In genomic region chr5:103365700-103366448, GRCm38 (mm10) we compare ENCODE assay signal across 23 mouse cellular contexts. TPM values are rescaled to one million over a fixed set of nuclear protein-coding genes. Genes with fewer than 3 reads are reported as not detected.
A peak's percentile ranks its signal among the peaks of the same experiment; 100 is the strongest.
DNase-seq lines count a peak whose midpoint lies in the region; ATAC-seq and TF ChIP-seq lines count a peak whose summit lies in the region.
"Had no signal": no experiment of that assay in that cellular context is flagged by ENCODE, and none has a peak within 500 bp of the region (broad histone marks: within the 10 kb centered on the region; RNA-seq: fewer than 3 reads in every experiment).

No protein-coding gene starts in this region.

- peak overlapping the region; percentile 14; the same call in 1 of the 2 replicates for H3K4me2 ChIP-seq in kidney, embryonic 16.5 days (replicated peaks; ENCODE audit: low read depth, low read length)
- peak overlapping the region; percentile 9 for H3K4me2 ChIP-seq in lung, postnatal 0 days (replicated peaks; ENCODE audit: low read depth, low read length)
- H3K4me2 ChIP-seq in liver, embryonic 12.5 days, result no peak overlapping the region
- H3K4me2 ChIP-seq: embryonic facial prominence, embryonic 15.5 days; forebrain, embryonic 12.5 days; hindbrain, embryonic 12.5 days; liver, embryonic 15.5 days had no signal

- TF ChIP-seq EP300 in lung, postnatal 0 days (IDR thresholded peaks at IDR 0.05), result peak; percentile 53; the same call in 1 of the 2 replicates

- H3K4me1 ChIP-seq in kidney, embryonic 16.5 days (ENCODE audit: insufficient read depth, low read length), result peaks cover 27% of the 10 kb centered on the region
- H3K4me1 ChIP-seq in lung, postnatal 0 days (ENCODE audit: insufficient read depth, low read depth, low read length), result no peaks in the 10 kb centered on the region; the same call in 1 of the 2 replicates
- no peaks in the 10 kb centered on the region for H3K4me1 ChIP-seq in liver, embryonic 12.5 days
- H3K4me1 ChIP-seq: hindbrain, embryonic 12.5 days; liver, embryonic 15.5 days had no signal

- DNase-seq in kidney, adult 18-20 months, result peak; percentile 33
- no peak for DNase-seq in kidney, postnatal 25 days
- no peak for DNase-seq in kidney, adult 11 months
- peak; percentile 25 for DNase-seq in T-cell, adult 2 months (ENCODE audit: low spot score)
- peak; percentile 68 for DNase-seq in lung, postnatal 0 days (ENCODE audit: low spot score)
- no peak for DNase-seq in B cell, adult 2 months
- DNase-seq: adrenal gland, adult 8-10 months; cerebellum, adult 2 months; cerebellum, postnatal 14 days; gastrocnemius, postnatal 14 days; heart, postnatal 36 days; liver; midbrain, embryonic 14.5 days; right cerebral cortex, postnatal 25 days; spleen, adult 18-20 months; thymus, postnatal 14 days had no signal

- H3K36me3 ChIP-seq in kidney, embryonic 16.5 days (ENCODE audit: insufficient read depth, low read length), result no peaks in the 10 kb centered on the region
- no peaks in the 10 kb centered on the region for H3K36me3 ChIP-seq in lung, postnatal 0 days (ENCODE audit: insufficient read depth, low read length)
- no peaks in the 10 kb centered on the region for H3K36me3 ChIP-seq in liver, embryonic 12.5 days
- H3K36me3 ChIP-seq: embryonic facial prominence, embryonic 15.5 days; forebrain, embryonic 12.5 days; hindbrain, embryonic 12.5 days; liver, embryonic 15.5 days had no signal

- H3K27ac ChIP-seq in kidney, embryonic 16.5 days (ENCODE audit: low read length), result peak overlapping the region; percentile 72
- H3K27ac ChIP-seq in lung, postnatal 0 days (ENCODE audit: low read length), result peak overlapping the region; percentile 68
- H3K27ac ChIP-seq in liver, embryonic 12.5 days, result no peak overlapping the region
- H3K27ac ChIP-seq: embryonic facial prominence, embryonic 15.5 days; forebrain, embryonic 12.5 days; hindbrain, embryonic 12.5 days; hindbrain, postnatal 0 days; liver, embryonic 15.5 days had no signal

- WGBS in kidney, embryonic 16.5 days, result 77% methylated on average over 19 of the region's 19 CpGs
- 60% methylated on average over 19 of the region's 19 CpGs for WGBS in lung, postnatal 0 days
- WGBS in liver, embryonic 12.5 days (ENCODE audit: insufficient replicate concordance), result 75% methylated on average over 19 of the region's 19 CpGs

- no peaks in the 10 kb centered on the region; the same call in 1 of the 2 replicates for H3K9me3 ChIP-seq in kidney, embryonic 16.5 days (ENCODE audit: low read length)
- H3K9me3 ChIP-seq in lung, postnatal 0 days (ENCODE audit: low read length), result no peaks in the 10 kb centered on the region
- H3K9me3 ChIP-seq in liver, embryonic 12.5 days (replicated peaks), result no peaks in the 10 kb centered on the region
- H3K9me3 ChIP-seq: embryonic facial prominence, embryonic 15.5 days; forebrain, embryonic 12.5 days; hindbrain, embryonic 12.5 days; liver, embryonic 15.5 days had no signal

- TF ChIP-seq CTCF in lung, postnatal 0 days (IDR thresholded peaks at IDR 0.05), result no peak

- no peak overlapping the region for H3K9ac ChIP-seq in kidney, embryonic 16.5 days (replicated peaks; ENCODE audit: low read length)
- no peak overlapping the region for H3K9ac ChIP-seq in lung, postnatal 0 days (replicated peaks; ENCODE audit: low read depth)
- no peak overlapping the region for H3K9ac ChIP-seq in liver, embryonic 12.5 days
- H3K9ac ChIP-seq: embryonic facial prominence, embryonic 15.5 days; forebrain, embryonic 12.5 days; hindbrain, embryonic 12.5 days; liver, embryonic 15.5 days had no signal

- peak; percentile 64 for ATAC-seq in kidney, embryonic 16.5 days (ENCODE audit: low FRiP score, low TSS enrichment)
- peak; percentile 43 for ATAC-seq in lung, postnatal 0 days
- ATAC-seq in liver, embryonic 12.5 days, result no peak
- ATAC-seq: hindbrain, postnatal 0 days had no signal

- no peak overlapping the region for H3K4me3 ChIP-seq in kidney, embryonic 16.5 days (ENCODE audit: low read length)
- no peak overlapping the region for H3K4me3 ChIP-seq in lung, postnatal 0 days (ENCODE audit: low read depth, low read length)
- H3K4me3 ChIP-seq in liver, embryonic 12.5 days, result no peak overlapping the region
- H3K4me3 ChIP-seq: embryonic facial prominence, embryonic 15.5 days; forebrain, embryonic 12.5 days; hindbrain, embryonic 12.5 days; liver, embryonic 15.5 days had no signal

- H3K27me3 ChIP-seq in kidney, embryonic 16.5 days (ENCODE audit: insufficient read depth, low read length), result no peaks in the 10 kb centered on the region
- no peaks in the 10 kb centered on the region for H3K27me3 ChIP-seq in lung, postnatal 0 days (replicated peaks; ENCODE audit: insufficient read depth, low read length)
- peaks cover 19% of the 10 kb centered on the region for H3K27me3 ChIP-seq in liver, embryonic 12.5 days (replicated peaks)
- H3K27me3 ChIP-seq: embryonic facial prominence, embryonic 15.5 days; hindbrain, embryonic 12.5 days; liver, embryonic 15.5 days had no signal

RNA-seq across cellular contexts. Expression of gene Ptpn13, which starts 59.1 kb away (rescaled TPM):
- 31.1 and 32.8 TPM in 2 replicates for polyA plus RNA-seq in kidney, embryonic 16.5 days (2015; fragmentation: Nextera tagmentation; extraction: Ambion mirVana)
- polyA plus RNA-seq in lung, postnatal 0 days (2015; fragmentation: Nextera tagmentation; extraction: Ambion mirVana), result 8.9 and 9.4 TPM in 2 replicates
- polyA plus RNA-seq in liver, embryonic 12.5 days (2016; fragmentation: Nextera tagmentation; extraction: Ambion mirVana), result 3.6 and 4.6 TPM in 2 replicates

Comparison
In these comparisons a context has a peak if more than half of its experiments do, and no peak if none do; other contexts are left out.
1. DNase-seq: peak in kidney, adult 18-20 months (single experiment), T-cell, adult 2 months (single experiment) and lung, postnatal 0 days (single experiment); none in kidney, postnatal 25 days (0 of 2), kidney, adult 11 months (single experiment) and B cell, adult 2 months (0 of 2).